Mouse (Mus musculus) stomach, embryonic 15.5 days (tissue): ENCODE results near the gene Klhl8. TPM values are rescaled to one million over a fixed set of nuclear protein-coding genes. Genes with fewer than 3 reads are reported as not detected.
A peak's percentile ranks its signal among the peaks of the same experiment; 100 is the strongest.

ENCODE experiments used
- ATAC-seq: fragments of 200-750 bp; cut with Nextera tagmentation; 2 replicates; pipeline ENCODE4 v1.8.0; 2017; ENCODE audit warnings: low read depth, moderate number of reproducible peaks, moderate TSS enrichment; ENCODE audit not compliant: insufficient read depth, low FRiP score
- H3K27ac ChIP-seq: fragments of 300-500 bp; sonication (generic); 2 replicates; pipeline ENCODE4 v1.5.1; 2015; ENCODE audit warnings: mild to moderate bottlenecking, inconsistent platforms
- H3K27me3 ChIP-seq: fragments of 300-500 bp; sonication (generic); replicated peaks from 2 replicates; pipeline ENCODE4 v1.6.1; 2015; ENCODE audit warnings: inconsistent platforms
- H3K36me3 ChIP-seq: fragments of 300-500 bp; sonication (generic); 2 replicates; pipeline ENCODE4 v1.6.1; 2015; ENCODE audit warnings: inconsistent platforms
- H3K4me1 ChIP-seq: fragments of 300-500 bp; sonication (generic); 2 replicates; pipeline ENCODE4 v1.6.1; 2015; ENCODE audit warnings: inconsistent platforms
- H3K4me2 ChIP-seq: fragments of 300-500 bp; sonication (generic); 2 replicates; pipeline ENCODE4 v1.6.1; 2015; ENCODE audit warnings: mild to moderate bottlenecking, inconsistent platforms
- H3K4me3 ChIP-seq: fragments of 300-500 bp; sonication (generic); replicated peaks from 2 replicates; pipeline ENCODE4 v1.5.1; 2015; ENCODE audit warnings: inconsistent platforms
- H3K9ac ChIP-seq: fragments of 300-500 bp; sonication (generic); 2 replicates; pipeline ENCODE4 v1.6.1; 2015; ENCODE audit warnings: inconsistent platforms
- H3K9me3 ChIP-seq: fragments of 300-500 bp; sonication (generic); 2 replicates; pipeline ENCODE4 v1.6.1; 2016; ENCODE audit warnings: inconsistent platforms
- WGBS: fragments of 180-500 bp; shearing (Covaris S2); methylation state at CpG from one replicate; pipeline ENCODE4 v1.1.7; 2015; 5-methylcytosine and 5-hydroxymethylcytosine counted together
- polyA plus RNA-seq: library from polyadenylated mRNA; unstranded; fragments of >200 nt; fragmentation: Nextera tagmentation; extraction: Ambion mirVana; gene quantifications from 2 replicates; pipeline ENCODE4 v1.2.1, GENCODE M21; 2015

The Klhl8 gene
- polyA plus RNA-seq, 1 experiment from 2014 or later = 14.7 TPM

DNA sequence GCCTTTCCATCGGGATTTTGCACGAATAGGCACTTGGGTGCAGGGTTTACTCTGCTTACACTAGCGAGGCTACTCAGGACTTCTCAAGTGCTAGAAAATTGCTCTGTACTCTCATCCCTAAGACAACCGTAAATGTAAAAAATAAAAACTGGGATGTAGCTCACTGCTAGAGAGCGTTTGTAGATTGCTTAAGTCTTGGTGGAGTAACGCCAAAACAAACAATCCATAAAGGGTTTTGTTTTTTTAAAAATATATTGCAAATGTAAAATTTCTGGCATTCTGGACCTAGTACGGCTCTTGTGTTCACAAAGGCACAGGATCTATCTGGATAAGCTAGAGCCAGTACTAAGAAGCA, 17.1 kb upstream of the Klhl8 start:
- H3K27ac ChIP-seq = no peak overlapping the region
- no peak overlapping the region for H3K9ac ChIP-seq
- H3K4me1 ChIP-seq = no peaks in the 10 kb centered on the region
- H3K36me3 ChIP-seq = no peaks in the 10 kb centered on the region
- H3K4me3 ChIP-seq = no peak overlapping the region
- WGBS = 69% methylated on average over 7 of the region's 7 CpGs
- no peaks in the 10 kb centered on the region for H3K27me3 ChIP-seq
- no peak overlapping the region for H3K4me2 ChIP-seq
- ATAC-seq = no peak
- no peaks in the 10 kb centered on the region for H3K9me3 ChIP-seq

DNA sequence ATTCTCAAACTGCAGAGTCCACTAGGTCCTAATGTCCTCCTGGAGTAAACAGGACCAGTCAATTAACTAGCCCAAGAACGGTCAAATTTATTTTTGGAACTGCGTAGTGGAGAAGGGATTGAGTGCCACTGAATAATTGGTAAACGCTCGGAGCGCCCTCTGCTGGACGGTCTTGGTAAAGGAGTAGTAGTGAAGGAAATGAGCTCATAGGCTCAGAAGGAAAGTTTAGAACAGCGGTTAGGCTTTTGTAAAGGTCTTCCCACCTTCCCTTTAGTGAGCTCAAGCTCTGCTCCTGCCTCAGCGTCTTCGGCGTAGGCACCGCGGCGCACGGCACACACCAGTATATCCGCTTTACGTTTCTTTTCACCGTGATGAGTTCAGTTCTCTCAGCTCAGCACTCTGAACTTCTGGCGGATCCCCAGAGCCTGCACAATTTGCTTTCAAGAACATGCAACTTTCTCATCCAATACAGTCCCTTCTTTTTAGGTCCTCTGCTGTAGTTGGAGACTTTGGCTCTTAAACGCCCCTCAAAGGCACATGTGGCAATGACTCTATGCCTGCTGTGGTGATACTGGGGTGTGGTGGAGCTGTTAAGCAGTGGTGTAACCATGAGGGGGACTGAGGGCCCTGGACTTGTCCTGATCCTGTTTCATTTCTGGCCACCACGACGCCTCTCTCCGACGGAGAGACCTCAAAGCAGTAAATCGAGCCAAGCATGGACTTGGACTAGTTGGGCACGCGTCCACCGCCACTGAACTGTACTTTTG, 16.6 kb upstream of the Klhl8 start:
- no peaks in the 10 kb centered on the region for H3K36me3 ChIP-seq
- 24% methylated on average over 27 of the region's 27 CpGs for WGBS
- H3K9me3 ChIP-seq = no peaks in the 10 kb centered on the region
- no peaks in the 10 kb centered on the region for H3K27me3 ChIP-seq
- H3K4me2 ChIP-seq = peak overlapping the region; percentile 56
- peak overlapping the region; percentile 27 for H3K4me3 ChIP-seq
- peak; percentile 39; the same call in 1 of the 2 replicates for ATAC-seq
- no peaks in the 10 kb centered on the region for H3K4me1 ChIP-seq
- H3K9ac ChIP-seq = no peak overlapping the region
- H3K27ac ChIP-seq = no peak overlapping the region

DNA sequence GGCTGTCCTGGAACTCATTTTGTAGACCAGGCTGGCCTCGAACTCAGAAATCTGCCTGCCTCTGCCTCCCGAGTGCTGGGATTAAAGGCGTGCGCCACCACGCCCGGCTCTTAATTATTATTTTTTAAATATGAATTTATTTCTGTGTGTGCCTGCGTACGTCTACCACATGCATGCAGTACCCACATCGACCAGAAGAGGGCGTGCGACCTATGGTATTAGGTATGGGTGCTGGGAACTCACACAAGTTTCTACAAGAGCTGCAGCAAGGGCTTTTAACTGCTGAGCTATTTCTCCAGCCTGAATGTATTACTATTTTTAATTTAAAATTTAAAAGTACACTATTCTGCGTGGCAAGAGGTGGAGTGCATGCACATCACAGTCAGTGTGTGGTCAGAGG, 15.3 kb upstream of the Klhl8 start:
- no peaks in the 10 kb centered on the region for H3K27me3 ChIP-seq
- no peaks in the 10 kb centered on the region for H3K9me3 ChIP-seq
- H3K4me2 ChIP-seq = no peak overlapping the region
- no peak for ATAC-seq
- H3K9ac ChIP-seq = no peak overlapping the region
- H3K36me3 ChIP-seq = no peaks in the 10 kb centered on the region
- no peaks in the 10 kb centered on the region for H3K4me1 ChIP-seq
- H3K27ac ChIP-seq = no peak overlapping the region
- no peak overlapping the region for H3K4me3 ChIP-seq
- 66% methylated on average over 12 of the region's 12 CpGs for WGBS

DNA sequence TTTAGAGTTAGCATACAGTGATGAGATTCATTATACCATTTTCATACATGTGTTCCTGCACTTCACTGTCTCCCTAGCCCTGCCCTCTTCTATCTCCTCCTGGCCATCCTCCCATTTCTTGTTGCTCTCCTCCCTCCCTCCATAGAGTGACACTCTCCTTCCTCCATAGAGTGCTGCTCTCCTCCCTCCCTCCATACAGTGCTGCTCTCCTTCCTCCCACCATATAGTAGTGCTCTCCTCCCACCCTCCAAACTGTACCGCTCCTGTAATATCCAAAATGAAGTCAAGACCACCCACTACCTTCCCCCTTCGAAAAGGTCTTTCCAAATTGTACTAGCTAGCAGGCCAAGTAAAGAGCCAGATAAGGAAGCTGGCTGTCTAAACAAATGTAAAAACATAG, 12.7 kb upstream of the Klhl8 start:
- WGBS = 59% methylated on average over 2 of the region's 2 CpGs
- H3K4me2 ChIP-seq = no peak overlapping the region
- no peaks in the 10 kb centered on the region for H3K36me3 ChIP-seq
- H3K9me3 ChIP-seq = no peaks in the 10 kb centered on the region
- H3K9ac ChIP-seq = no peak overlapping the region
- no peak overlapping the region for H3K4me3 ChIP-seq
- H3K27me3 ChIP-seq = no peaks in the 10 kb centered on the region
- no peaks in the 10 kb centered on the region for H3K4me1 ChIP-seq
- ATAC-seq = no peak
- H3K27ac ChIP-seq = no peak overlapping the region

DNA sequence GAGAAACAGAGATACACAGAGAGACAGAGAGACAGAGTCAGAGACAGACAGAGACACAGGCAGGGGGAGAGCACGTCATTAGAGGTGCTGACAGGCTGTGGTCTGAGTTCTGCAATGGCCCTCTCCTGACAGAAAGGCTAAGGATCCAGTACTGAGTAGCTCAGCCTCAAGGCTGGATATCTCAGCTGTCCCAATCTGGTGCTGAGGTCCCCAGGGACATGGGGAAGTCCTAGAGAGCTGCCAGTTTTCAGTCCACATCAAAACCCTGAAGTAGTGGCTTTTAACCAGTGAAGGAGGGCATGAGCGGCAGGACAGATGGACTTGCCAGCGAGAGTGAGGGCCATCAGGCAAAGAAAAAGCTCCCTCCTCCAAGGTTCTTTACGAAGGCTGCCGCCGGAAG, 12.0 kb upstream of the Klhl8 start:
- H3K4me2 ChIP-seq = no peak overlapping the region
- ATAC-seq = no peak
- no peak overlapping the region for H3K4me3 ChIP-seq
- H3K27me3 ChIP-seq = no peaks in the 10 kb centered on the region
- no peak overlapping the region for H3K27ac ChIP-seq
- WGBS = 82% methylated on average over 6 of the region's 6 CpGs
- H3K9ac ChIP-seq = no peak overlapping the region
- H3K4me1 ChIP-seq = no peaks in the 10 kb centered on the region
- no peaks in the 10 kb centered on the region for H3K36me3 ChIP-seq
- H3K9me3 ChIP-seq = no peaks in the 10 kb centered on the region

DNA sequence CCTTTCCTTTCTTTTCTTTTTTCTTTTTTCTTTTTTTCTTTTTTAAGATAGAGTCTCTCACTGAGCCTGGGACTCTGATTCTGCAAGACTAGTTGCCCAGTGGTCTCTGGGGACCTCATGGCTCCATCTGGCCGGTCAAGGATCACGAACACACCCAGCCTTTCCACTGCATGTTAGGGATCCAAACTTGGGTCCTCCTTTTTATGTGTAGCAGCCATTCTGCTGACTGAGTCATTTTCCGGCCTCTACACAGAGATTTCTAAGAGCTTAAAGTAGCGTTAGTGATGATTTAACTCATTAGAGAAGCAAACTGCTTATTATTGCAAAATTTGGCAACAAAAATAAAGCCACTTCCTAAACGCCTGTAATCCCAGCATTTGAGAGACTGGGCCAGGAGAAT, 11.4 kb upstream of the Klhl8 start:
- Histone ChIP-seq H3K9me3 (no peaks in the 10 kb centered on the region), H3K9ac (no peak overlapping the region), H3K4me1 (no peaks in the 10 kb centered on the region), H3K27ac (no peak overlapping the region), H3K4me2 (no peak overlapping the region), H3K36me3 (no peaks in the 10 kb centered on the region), H3K27me3 (no peaks in the 10 kb centered on the region), H3K4me3 (no peak overlapping the region)
- 69% methylated on average over 5 of the region's 5 CpGs for whole genome bisulfite sequencing
- no peak for ATAC-seq

DNA sequence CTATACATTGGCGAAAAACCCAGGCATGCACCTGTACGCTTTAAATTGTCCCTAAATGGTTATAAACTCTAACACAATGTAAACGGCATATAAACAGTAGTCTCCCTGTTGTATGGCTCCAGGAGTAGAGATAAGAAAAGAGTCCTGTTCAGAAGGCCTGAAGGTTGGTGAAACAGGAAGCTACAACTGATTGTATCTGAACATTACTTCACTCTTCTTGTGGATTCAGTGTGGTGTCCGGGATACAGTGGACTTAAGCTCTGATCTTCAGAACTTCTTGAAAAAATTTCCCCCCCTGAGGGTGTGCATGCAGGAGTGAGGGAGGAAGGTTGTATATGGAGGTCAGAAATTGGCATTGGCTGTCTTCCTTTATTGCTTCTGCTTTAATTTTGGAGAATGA, 8.4 kb upstream of the Klhl8 start:
- H3K9ac ChIP-seq = no peak overlapping the region
- H3K4me3 ChIP-seq = no peak overlapping the region
- H3K36me3 ChIP-seq = no peaks in the 10 kb centered on the region
- H3K27me3 ChIP-seq = no peaks in the 10 kb centered on the region
- no peak overlapping the region for H3K4me2 ChIP-seq
- no peaks in the 10 kb centered on the region for H3K4me1 ChIP-seq
- WGBS = 73% methylated on average over 4 of the region's 4 CpGs
- no peak for ATAC-seq
- H3K27ac ChIP-seq = no peak overlapping the region
- no peaks in the 10 kb centered on the region for H3K9me3 ChIP-seq

DNA sequence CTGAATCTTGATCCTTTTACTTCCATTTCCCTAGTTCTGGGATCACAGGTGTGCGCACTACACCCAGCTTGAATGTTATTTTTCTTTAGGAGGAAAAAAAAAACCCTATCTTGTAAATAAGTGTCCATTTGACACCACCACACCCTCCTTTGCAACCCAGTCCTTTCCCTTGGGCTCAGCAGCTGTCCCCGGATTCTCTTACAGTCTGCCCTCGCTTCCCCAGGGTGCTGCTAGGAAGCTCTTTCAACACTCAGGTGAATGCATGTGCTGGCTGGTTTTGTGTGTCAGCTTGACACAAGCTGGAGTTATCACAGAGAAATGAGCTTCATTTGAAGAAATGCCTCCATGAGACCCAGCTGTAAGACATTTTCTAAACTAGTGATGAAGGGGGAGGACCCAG, 7.2 kb upstream of the Klhl8 start:
- Histone ChIP-seq H3K27me3 (no peaks in the 10 kb centered on the region), H3K4me3 (no peak overlapping the region), H3K27ac (no peak overlapping the region), H3K9me3 (no peaks in the 10 kb centered on the region), H3K9ac (no peak overlapping the region), H3K4me2 (no peak overlapping the region), H3K4me1 (no peaks in the 10 kb centered on the region), H3K36me3 (no peaks in the 10 kb centered on the region)
- no peak for ATAC-seq
- WGBS = 65% methylated on average over 3 of the region's 3 CpGs

DNA sequence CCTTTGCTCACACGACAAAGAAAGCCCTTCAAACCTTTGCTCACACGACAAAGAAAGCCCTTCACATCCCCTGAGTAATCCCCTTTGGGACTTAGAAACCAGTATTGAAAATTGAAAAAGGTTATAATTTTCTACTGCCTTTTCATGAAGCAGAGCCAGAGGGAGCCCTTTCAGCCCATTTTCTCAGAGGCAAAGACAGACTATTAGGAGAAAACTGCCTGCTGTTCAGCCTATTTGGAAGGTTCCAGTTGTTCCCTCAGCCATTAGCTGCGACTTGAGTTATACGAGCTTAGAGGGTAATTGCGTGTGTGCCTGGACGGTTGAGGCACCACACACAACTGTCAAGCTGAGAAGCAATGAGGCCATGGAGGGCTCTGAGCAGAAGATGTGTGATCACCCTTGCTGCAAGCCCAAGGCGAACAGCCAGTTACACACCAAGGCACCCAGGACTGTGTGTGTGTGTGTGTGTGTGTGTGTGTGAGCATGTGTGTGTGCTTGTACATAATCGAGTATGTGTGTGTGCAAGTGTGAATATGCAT, 6.4 kb upstream of the Klhl8 start:
- no peaks in the 10 kb centered on the region for H3K4me1 ChIP-seq
- H3K27me3 ChIP-seq = no peaks in the 10 kb centered on the region
- no peak overlapping the region for H3K4me2 ChIP-seq
- no peaks in the 10 kb centered on the region for H3K36me3 ChIP-seq
- H3K9me3 ChIP-seq = no peaks in the 10 kb centered on the region
- H3K27ac ChIP-seq = no peak overlapping the region
- WGBS = 67% methylated on average over 8 of the region's 8 CpGs
- no peak overlapping the region for H3K9ac ChIP-seq
- H3K4me3 ChIP-seq = no peak overlapping the region
- ATAC-seq = peak; percentile 60

DNA sequence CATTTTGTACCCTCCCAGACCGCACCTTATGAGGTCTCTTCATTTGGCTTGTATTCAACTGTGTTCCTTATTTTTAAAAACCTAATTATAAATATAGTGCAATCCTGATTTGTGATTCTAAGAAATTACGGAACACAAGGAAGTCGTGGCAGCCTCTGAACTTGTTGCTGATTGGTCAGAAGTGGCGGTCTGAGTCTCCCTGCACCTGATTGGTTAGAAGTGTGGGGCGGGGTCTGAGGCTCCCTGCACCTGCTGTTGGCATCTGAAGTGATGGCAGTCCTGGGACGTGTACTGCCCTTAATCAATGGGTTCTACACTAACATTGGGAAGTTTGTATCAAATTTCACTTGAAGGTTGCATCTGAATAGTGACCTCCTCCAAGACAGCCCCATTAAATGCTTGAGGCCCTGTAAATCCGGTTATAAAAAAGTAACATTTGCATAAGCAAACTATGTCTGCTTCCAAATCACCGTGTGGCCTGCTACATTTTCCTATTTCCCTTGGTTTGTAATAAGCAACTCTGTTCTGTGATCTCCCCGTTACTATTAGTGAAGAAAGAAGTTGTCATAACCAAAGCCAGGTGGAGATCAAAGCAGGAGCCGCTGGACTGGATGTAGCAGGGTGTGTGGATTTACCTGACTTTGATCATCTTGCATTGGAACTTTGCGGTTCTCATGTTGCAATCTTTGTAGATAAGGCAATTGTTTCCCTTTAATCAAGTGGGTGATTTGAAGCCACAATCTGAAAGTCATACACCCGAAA, 5.7 kb upstream of the Klhl8 start:
- WGBS = 59% methylated on average over 12 of the region's 12 CpGs
- no peak overlapping the region for H3K4me2 ChIP-seq
- no peak overlapping the region for H3K4me3 ChIP-seq
- H3K9ac ChIP-seq = no peak overlapping the region
- ATAC-seq = peak; percentile 47
- no peaks in the 10 kb centered on the region for H3K27me3 ChIP-seq
- no peaks in the 10 kb centered on the region for H3K4me1 ChIP-seq
- no peak overlapping the region for H3K27ac ChIP-seq
- no peaks in the 10 kb centered on the region for H3K36me3 ChIP-seq
- no peaks in the 10 kb centered on the region for H3K9me3 ChIP-seq

DNA sequence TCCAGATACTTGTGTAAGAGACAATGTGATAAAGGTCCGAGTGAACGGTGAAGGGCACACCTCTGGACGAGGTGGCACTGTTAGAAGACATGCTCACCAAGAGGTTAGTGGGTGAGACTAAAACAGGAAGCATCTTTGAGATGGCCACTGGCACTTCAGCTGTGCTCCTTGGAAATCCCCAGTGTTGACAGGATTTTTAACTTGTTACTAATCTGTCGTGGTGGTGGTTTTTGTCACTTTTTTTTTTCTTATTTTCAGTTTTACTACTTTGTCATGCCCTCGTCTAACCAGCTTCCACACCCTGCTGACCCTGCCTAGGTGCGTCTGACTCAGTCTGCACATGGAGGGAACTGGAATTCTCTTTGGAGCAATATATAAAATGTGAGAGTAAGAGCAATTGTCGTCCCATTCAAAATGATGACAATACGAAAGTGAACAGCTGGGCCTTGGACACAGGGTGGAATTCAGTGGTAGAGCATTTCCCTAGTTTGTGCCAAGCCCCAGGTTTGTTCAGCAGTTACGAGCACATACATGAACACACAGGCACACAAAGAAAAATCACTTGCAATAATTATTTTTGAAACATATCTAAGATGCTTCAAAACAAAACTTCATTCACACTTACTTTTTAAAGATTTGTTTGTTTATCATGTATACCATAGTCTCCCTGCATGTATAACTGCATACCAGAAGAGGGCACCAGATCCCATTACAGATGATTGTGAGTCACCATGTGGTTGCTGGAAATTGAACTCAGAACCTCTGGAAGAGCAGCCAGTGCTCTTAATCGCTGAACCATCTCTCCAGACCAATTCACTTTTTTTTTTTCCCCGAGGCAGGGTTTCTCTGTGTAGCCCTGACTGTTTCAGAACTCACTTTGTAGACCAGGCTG, 3.5 kb upstream of the Klhl8 start:
- no peak for ATAC-seq
- 66% methylated on average over 11 of the region's 11 CpGs for WGBS
- H3K9ac ChIP-seq = no peak overlapping the region

DNA sequence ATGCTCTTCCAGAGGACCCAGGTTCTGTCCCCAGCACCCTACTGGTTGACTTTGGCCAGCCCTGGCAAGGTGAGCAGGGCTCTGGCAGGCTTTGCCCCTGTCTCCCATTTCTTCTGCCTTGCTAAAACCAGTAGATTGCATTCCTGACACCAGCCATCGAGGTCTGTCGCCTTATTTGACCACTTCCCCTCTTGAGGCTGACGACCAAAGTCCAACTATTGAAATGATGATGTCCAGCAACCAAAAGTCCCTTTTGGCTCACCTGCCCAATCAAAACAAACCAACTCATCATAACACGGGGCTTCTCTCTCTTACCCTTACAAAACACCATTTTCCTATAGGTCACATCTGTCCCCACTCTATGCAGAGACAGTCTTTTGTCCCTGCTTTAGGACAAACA, 2.1 kb upstream of the Klhl8 start:
- no peak overlapping the region for H3K9ac ChIP-seq
- no peaks in the 10 kb centered on the region for H3K9me3 ChIP-seq
- no peak overlapping the region for H3K4me2 ChIP-seq
- 55% methylated on average over 4 of the region's 4 CpGs for WGBS
- no peak overlapping the region for H3K4me3 ChIP-seq
- H3K4me1 ChIP-seq = no peaks in the 10 kb centered on the region
- H3K27ac ChIP-seq = no peak overlapping the region
- no peaks in the 10 kb centered on the region for H3K27me3 ChIP-seq
- ATAC-seq = no peak
- H3K36me3 ChIP-seq = no peaks in the 10 kb centered on the region

More for the DNA sequence above, 3.5 kb upstream of the Klhl8 start:
- Histone ChIP-seq H3K27me3 (no peaks in the 10 kb centered on the region), H3K27ac (no peak overlapping the region), H3K4me2 (no peak overlapping the region), H3K36me3 (no peaks in the 10 kb centered on the region), H3K9me3 (no peaks in the 10 kb centered on the region), H3K4me1 (no peaks in the 10 kb centered on the region), H3K4me3 (no peak overlapping the region)
